Mouse (Mus musculus): ENCODE measurements at regions not wholly inside any gene's neighbourhood (a gene's known extent, or its start where the extent isn't known, plus 50 kb on each side); places are given as distances from the start of the nearest gene placed in this dataset.

GRCm38 (mm10) chr7:138741816-138742515, 103.9 kb upstream of the Ppp2r2d start:
- TF ChIP-seq POLR2A (IDR thresholded peaks at IDR 0.05; ENCODE audit: borderline replicate concordance, extremely low read depth, low read depth, low read length), result no peak
- TF ChIP-seq CTCF (IDR thresholded peaks at IDR 0.05; ENCODE audit: insufficient read depth, low read length), result no peak

All from lung, adult 2 months (tissue).